Mouse (Mus musculus) forebrain, embryonic 13.5 days (tissue): ENCODE results near the gene Vamp5. TPM values are rescaled to one million over a fixed set of nuclear protein-coding genes. Genes with fewer than 3 reads are reported as not detected.

ENCODE experiments used
- ATAC-seq: fragments of 200-750 bp; cut with Nextera tagmentation; 2 replicates; pipeline ENCODE4 v1.8.0; 2017
- H3K27ac ChIP-seq: fragments of 300-500 bp; sonication (generic); 2 replicates; pipeline ENCODE4 v1.5.1; 2015; ENCODE audit warnings: inconsistent platforms, mild to moderate bottlenecking, moderate library complexity
- H3K27me3 ChIP-seq: fragments of 300-500 bp; sonication (generic); 2 replicates; pipeline ENCODE4 v1.6.1; 2015; ENCODE audit warnings: mild to moderate bottlenecking, inconsistent platforms
- H3K36me3 ChIP-seq: fragments of 300-500 bp; sonication (generic); 2 replicates; pipeline ENCODE4 v1.6.1; 2015; ENCODE audit warnings: mild to moderate bottlenecking, inconsistent platforms; ENCODE audit not compliant: poor library complexity, severe bottlenecking
- H3K4me1 ChIP-seq: fragments of 300-500 bp; sonication (generic); 2 replicates; pipeline ENCODE4 v1.6.1; 2015; ENCODE audit warnings: inconsistent platforms
- H3K4me2 ChIP-seq: fragments of 300-500 bp; sonication (generic); 2 replicates; pipeline ENCODE4 v1.6.1; 2015; ENCODE audit warnings: inconsistent platforms, mild to moderate bottlenecking, moderate library complexity
- H3K4me3 ChIP-seq: fragments of 300-500 bp; sonication (generic); 2 replicates; pipeline ENCODE4 v1.5.1; 2015; ENCODE audit warnings: mild to moderate bottlenecking, inconsistent platforms
- H3K9ac ChIP-seq: fragments of 300-500 bp; sonication (generic); 2 replicates; pipeline ENCODE4 v1.6.1; 2015; ENCODE audit warnings: mild to moderate bottlenecking, inconsistent platforms
- H3K9me3 ChIP-seq: fragments of 300-500 bp; sonication (generic); replicated peaks from 2 replicates; pipeline ENCODE4 v1.6.1; 2016; ENCODE audit warnings: inconsistent platforms
- WGBS: fragments of 180-500 bp; shearing (Covaris S2); methylation state at CpG from one replicate; pipeline ENCODE4 v1.1.7; 2015; 5-methylcytosine and 5-hydroxymethylcytosine counted together
- polyA plus RNA-seq: library from polyadenylated mRNA; unstranded; fragments of >200 nt; fragmentation: Nextera tagmentation; extraction: Ambion mirVana; gene quantifications from 2 replicates; pipeline ENCODE4 v1.2.1, GENCODE M21; 2015

The Vamp5 gene
- polyA plus RNA-seq: 7.0 and 10.1 TPM in 2 replicates

GRCm38 (mm10) chr6:72380131-72380770 lies at the start of gene Vamp5:
Gene Vamp5, minus strand, starts transcription at chr6:72380468.
- Histone ChIP-seq H3K27ac (no peak within 1 kb of the TSS; the same call in 1 of the 2 replicates), H3K36me3 (no peaks in the 10 kb centered on the region), H3K27me3 (peaks cover 37% of the 10 kb centered on the region), H3K4me3 (peak within 1 kb of the TSS; percentile 44), H3K9ac (peak within 1 kb of the TSS; percentile 59), H3K4me2 (peak within 1 kb of the TSS; percentile 66), H3K4me1 (peaks cover 7% of the 10 kb centered on the region; the same call in 1 of the 2 replicates), H3K9me3 (no peaks in the 10 kb centered on the region)
- peak; percentile 43; the same call in 1 of the 2 replicates for ATAC-seq
- 3% methylated on average over 49 of the region's 49 CpGs for WGBS

GRCm38 (mm10) chr6:72429061-72429842 lies 49.0 kb upstream of the Vamp5 start:
- H3K4me1 ChIP-seq: no peaks in the 10 kb centered on the region
- ATAC-seq: no peak
- no peak overlapping the region for H3K4me3 ChIP-seq
- no peak overlapping the region for H3K9ac ChIP-seq
- H3K4me2 ChIP-seq: no peak overlapping the region
- no peaks in the 10 kb centered on the region for H3K27me3 ChIP-seq
- peaks cover 89% of the 10 kb centered on the region for H3K36me3 ChIP-seq
- WGBS: 91% methylated on average over 21 of the region's 21 CpGs
- H3K27ac ChIP-seq: no peak overlapping the region; the same call in 1 of the 2 replicates
- H3K9me3 ChIP-seq: no peaks in the 10 kb centered on the region

GRCm38 (mm10) chr6:72428036-72428435 lies 47.8 kb upstream of the Vamp5 start:
- ATAC-seq: peak; percentile 87
- Histone ChIP-seq H3K27me3 (no peaks in the 10 kb centered on the region), H3K9ac (no peak overlapping the region), H3K4me1 (no peaks in the 10 kb centered on the region), H3K9me3 (no peaks in the 10 kb centered on the region), H3K36me3 (peaks cover 90% of the 10 kb centered on the region), H3K4me2 (no peak overlapping the region), H3K27ac (no peak overlapping the region), H3K4me3 (no peak overlapping the region)
- 35% methylated on average over 8 of the region's 8 CpGs for WGBS

- WGBS: 94% methylated on average over 11 of the region's 11 CpGs
Measured at GRCm38 (mm10) chr6:72425646-72426045, 45.4 kb upstream of the Vamp5 start.

GRCm38 (mm10) chr6:72420901-72421300 lies 40.6 kb upstream of the Vamp5 start:
- Histone ChIP-seq H3K27ac (no peak overlapping the region), H3K4me1 (peaks cover 3% of the 10 kb centered on the region; the same call in 1 of the 2 replicates), H3K36me3 (peaks cover 82% of the 10 kb centered on the region), H3K9me3 (no peaks in the 10 kb centered on the region), H3K27me3 (no peaks in the 10 kb centered on the region), H3K4me3 (no peak overlapping the region), H3K9ac (no peak overlapping the region), H3K4me2 (no peak overlapping the region)
- ATAC-seq: no peak
- WGBS: 95% methylated on average over 10 of the region's 10 CpGs

More at GRCm38 (mm10) chr6:72425646-72426045, 45.4 kb upstream of the Vamp5 start:
- H3K27ac ChIP-seq: no peak overlapping the region
- no peak overlapping the region for H3K4me2 ChIP-seq
- no peaks in the 10 kb centered on the region for H3K9me3 ChIP-seq
- no peak overlapping the region for H3K9ac ChIP-seq
- no peaks in the 10 kb centered on the region for H3K4me1 ChIP-seq
- ATAC-seq: no peak
- peaks cover 89% of the 10 kb centered on the region for H3K36me3 ChIP-seq
- no peak overlapping the region for H3K4me3 ChIP-seq
- no peaks in the 10 kb centered on the region for H3K27me3 ChIP-seq

GRCm38 (mm10) chr6:72419806-72420205 lies 39.5 kb upstream of the Vamp5 start:
- no peak for ATAC-seq
- Histone ChIP-seq H3K9me3 (no peaks in the 10 kb centered on the region), H3K4me2 (no peak overlapping the region), H3K27ac (no peak overlapping the region), H3K36me3 (peaks cover 71% of the 10 kb centered on the region), H3K4me1 (peaks cover 12% of the 10 kb centered on the region), H3K4me3 (no peak overlapping the region), H3K9ac (no peak overlapping the region), H3K27me3 (no peaks in the 10 kb centered on the region)
- 77% methylated on average over 1 of the region's 1 CpGs for WGBS

- 94% methylated on average over 4 of the region's 4 CpGs for WGBS
- ATAC-seq: no peak
- H3K9me3 ChIP-seq: no peaks in the 10 kb centered on the region
- no peak overlapping the region for H3K4me3 ChIP-seq
- H3K4me2 ChIP-seq: no peak overlapping the region
- no peak overlapping the region for H3K27ac ChIP-seq
- peaks cover 56% of the 10 kb centered on the region for H3K36me3 ChIP-seq
- H3K27me3 ChIP-seq: no peaks in the 10 kb centered on the region
- H3K9ac ChIP-seq: 0 out of 2 replicates have a peak overlapping the region, but pooled peaks have one; percentile 0
- H3K4me1 ChIP-seq: peaks cover 17% of the 10 kb centered on the region
Measured at GRCm38 (mm10) chr6:72418279-72418678, 38.0 kb upstream of the Vamp5 start.

GRCm38 (mm10) chr6:72415964-72416772 lies 35.9 kb upstream of the Vamp5 start:
- Histone ChIP-seq H3K4me2 (no peak overlapping the region), H3K4me3 (no peak overlapping the region), H3K9me3 (no peaks in the 10 kb centered on the region), H3K9ac (no peak overlapping the region), H3K27me3 (no peaks in the 10 kb centered on the region), H3K36me3 (peaks cover 36% of the 10 kb centered on the region), H3K27ac (no peak overlapping the region), H3K4me1 (peaks cover 17% of the 10 kb centered on the region)
- no peak for ATAC-seq
- WGBS: 87% methylated on average over 7 of the region's 7 CpGs

- Histone ChIP-seq H3K9me3 (no peaks in the 10 kb centered on the region), H3K9ac (peak overlapping the region; percentile 77; the same call in 1 of the 2 replicates), H3K27me3 (no peaks in the 10 kb centered on the region), H3K4me1 (peaks cover 17% of the 10 kb centered on the region), H3K4me2 (peak overlapping the region; percentile 85), H3K27ac (no peak overlapping the region), H3K4me3 (peak overlapping the region; percentile 73), H3K36me3 (peaks cover 26% of the 10 kb centered on the region)
- no peak for ATAC-seq
- WGBS: 88% methylated on average over 5 of the region's 5 CpGs
Measured at GRCm38 (mm10) chr6:72415181-72415580, 34.9 kb upstream of the Vamp5 start.

GRCm38 (mm10) chr6:72414076-72414756 lies 33.9 kb upstream of the Vamp5 start, which contains the start of gene Ggcx:
Gene Ggcx, plus strand, starts transcription at chr6:72414308.
- Histone ChIP-seq H3K4me1 (peaks cover 17% of the 10 kb centered on the region), H3K4me2 (peak within 1 kb of the TSS; percentile 85), H3K36me3 (peaks cover 17% of the 10 kb centered on the region), H3K27ac (peak within 1 kb of the TSS; percentile 48), H3K9me3 (no peaks in the 10 kb centered on the region), H3K9ac (peak within 1 kb of the TSS; percentile 77), H3K27me3 (no peaks in the 10 kb centered on the region), H3K4me3 (peak within 1 kb of the TSS; percentile 73)
- ATAC-seq: peak; percentile 98
- 3% methylated on average over 33 of the region's 33 CpGs for WGBS

GRCm38 (mm10) chr6:72410518-72410917 lies 30.2 kb upstream of the Vamp5 start:
- 87% methylated on average over 7 of the region's 7 CpGs for WGBS
- Histone ChIP-seq H3K4me1 (peaks cover 10% of the 10 kb centered on the region), H3K27me3 (no peaks in the 10 kb centered on the region), H3K4me3 (no peak overlapping the region), H3K9me3 (no peaks in the 10 kb centered on the region), H3K9ac (no peak overlapping the region), H3K27ac (no peak overlapping the region), H3K4me2 (no peak overlapping the region), H3K36me3 (no peaks in the 10 kb centered on the region)
- no peak for ATAC-seq
